Mouse (Mus musculus): ENCODE results near the gene Gm20503.
A peak's percentile ranks its signal among the peaks of the same experiment; 100 is the strongest.

The Gm20503 gene

GRCm38 (mm10) chr4:59002948-59003805 lies at the start of gene Gm20503:
Gene Gm20503 (plus strand): TSS chr4:59003210.
- DNase-seq (ENCODE audit: low spot score) = peak; percentile 93

DNA sequence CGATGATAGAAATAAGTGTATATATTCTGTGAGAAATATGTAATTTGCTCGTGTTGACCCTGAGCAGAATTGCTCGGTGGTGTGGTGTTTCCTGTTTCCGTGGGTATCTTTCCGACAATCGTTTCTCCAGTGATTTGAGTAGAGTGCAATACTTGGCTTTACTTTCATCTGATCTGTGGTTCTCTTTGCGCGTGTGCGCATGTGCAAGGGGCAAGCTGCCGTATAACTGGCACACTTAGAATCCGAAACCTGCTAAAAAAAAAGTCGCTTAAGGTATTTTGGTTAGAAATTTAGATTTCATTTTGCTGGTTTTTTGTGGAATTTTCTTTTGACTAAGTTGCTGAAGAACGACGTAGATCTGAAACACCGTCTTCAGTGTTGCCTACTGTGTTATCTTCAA lies 41.3 kb upstream of the Gm20503 start:
- DNase-seq (ENCODE audit: low spot score) = no peak

DNA sequence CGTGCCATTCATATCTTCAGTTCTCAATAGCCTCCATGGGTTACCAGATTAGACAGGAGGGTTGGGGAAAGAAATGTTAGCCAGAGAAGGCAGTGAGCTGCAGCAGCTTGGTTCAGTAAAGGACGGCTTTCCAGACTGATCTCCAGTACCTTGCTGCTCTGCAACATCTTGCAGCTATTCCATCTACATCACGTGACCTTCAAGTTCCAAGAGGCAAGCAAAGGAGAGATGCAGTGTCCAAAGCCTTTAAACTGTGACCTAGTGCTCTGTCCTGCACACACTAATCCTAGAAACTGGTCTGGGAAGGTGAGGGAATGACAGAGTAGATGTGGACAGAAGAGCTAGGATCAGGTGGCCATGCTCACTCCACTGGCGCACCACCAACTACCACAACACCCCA lies 39.7 kb upstream of the Gm20503 start:
- DNase-seq (ENCODE audit: low spot score) = no peak

GRCm38 (mm10) chr4:58965136-58965535 lies 37.9 kb upstream of the Gm20503 start:
- no peak for DNase-seq (ENCODE audit: low spot score)

DNA sequence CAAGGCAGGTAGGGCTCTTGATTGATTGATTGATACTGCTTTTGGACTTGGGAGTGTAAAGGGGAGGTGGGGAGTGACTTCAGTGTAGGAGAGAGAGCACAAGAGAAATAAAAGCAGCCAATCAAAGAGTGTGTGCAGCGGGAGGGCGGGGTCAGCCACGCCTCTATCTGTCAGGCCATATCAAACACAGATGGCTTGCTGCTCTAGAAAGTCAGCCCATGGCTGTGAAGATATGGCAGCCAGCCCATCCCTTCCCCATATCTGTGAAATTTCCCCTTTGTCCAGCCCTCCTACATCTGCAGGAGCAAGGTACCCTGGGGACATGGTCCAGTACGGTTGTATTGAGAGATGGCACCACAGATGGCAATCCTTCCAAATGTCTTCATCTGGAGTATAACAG lies 32.3 kb upstream of the Gm20503 start:
- no peak for DNase-seq (ENCODE audit: low spot score)

DNA sequence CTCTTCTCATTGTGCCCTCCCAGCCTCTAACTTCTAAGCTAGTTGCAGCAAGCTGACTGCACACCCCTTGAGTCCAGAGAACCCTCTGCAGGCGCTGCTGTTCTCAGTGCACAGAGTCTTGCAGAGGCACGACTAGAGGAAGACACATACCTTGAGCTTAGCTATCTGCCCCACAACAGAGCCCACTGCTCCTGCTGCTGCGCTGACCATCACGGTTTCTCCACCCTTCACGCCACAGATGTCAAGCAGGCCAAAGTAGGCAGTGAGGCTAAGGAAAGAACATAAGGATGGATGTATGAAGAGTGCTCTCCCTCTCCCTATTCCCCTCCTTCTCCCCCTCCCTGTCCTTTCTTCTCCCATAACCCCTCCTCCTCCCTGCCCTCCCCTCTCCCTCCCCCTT lies 27.3 kb upstream of the Gm20503 start:
- DNase-seq (ENCODE audit: low spot score) = no peak

- DNase-seq (ENCODE audit: low spot score) = no peak
Measured at GRCm38 (mm10) chr4:58981421-58981820, 21.6 kb upstream of the Gm20503 start.

GRCm38 (mm10) chr4:58982806-58983205 lies 20.2 kb upstream of the Gm20503 start:
- no peak for DNase-seq (ENCODE audit: low spot score)

DNA sequence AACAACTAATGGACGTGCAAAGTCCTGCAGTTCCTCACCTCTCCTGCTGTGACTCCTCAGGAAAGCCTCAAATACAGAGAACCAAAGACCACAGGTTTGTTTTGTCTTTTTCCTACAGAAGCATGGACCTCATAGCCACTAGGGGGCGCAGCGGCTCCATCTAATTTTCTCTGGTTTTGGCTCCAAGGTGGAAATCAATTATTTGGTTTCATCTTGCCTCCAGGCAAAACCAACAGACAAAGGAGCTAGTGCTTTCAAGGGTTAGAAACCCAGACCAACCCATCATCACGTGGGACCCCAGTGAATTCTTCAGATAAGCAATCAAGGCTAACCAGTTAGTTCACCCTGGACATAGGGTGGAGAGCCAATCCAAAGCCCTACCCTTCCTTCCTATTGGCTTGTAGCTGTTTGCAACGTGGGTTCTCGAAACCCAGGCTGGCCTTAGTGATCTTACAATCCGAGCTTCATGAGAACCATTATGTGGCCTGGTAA lies 17.8 kb upstream of the Gm20503 start:
- DNase-seq (ENCODE audit: low spot score) = peak; percentile 85

DNA sequence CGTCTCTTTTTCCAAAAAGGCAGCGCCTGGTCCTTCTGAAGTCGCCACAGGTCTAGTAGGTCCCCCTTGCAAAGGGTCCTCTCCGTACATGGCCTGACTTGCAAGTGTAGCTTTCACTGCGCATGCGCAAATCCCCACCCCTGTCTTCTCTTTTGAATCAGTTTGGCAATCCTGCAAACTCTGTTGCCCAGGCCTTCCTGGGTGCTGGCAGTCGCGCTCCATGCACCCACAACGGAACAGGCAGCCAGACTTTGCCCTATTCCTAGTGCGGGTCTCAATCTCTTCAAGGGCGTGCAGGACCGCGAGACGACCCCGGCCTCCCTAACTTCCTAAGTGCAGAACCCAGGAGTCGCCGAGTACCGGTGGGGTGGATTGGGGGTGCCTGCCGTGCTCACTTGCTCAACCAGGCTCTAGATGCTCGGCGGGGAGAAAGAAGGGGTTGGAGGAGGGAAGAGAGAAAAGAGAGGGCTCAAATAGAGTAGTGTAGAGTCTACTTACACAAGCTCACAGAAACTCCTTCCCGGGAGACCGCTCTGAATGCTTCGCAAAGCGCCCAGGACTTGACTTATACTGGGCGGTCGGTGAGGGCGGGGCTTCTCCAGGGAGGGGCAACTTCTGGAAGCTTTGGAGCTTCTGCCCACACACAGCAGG lies 16.3 kb upstream of the Gm20503 start, which contains the start of gene Ptgr1:
Gene Ptgr1 (minus strand): TSS at position 580 of the 651 bp plus-strand sequence.
- peak; percentile 74 for DNase-seq (ENCODE audit: low spot score)

DNA sequence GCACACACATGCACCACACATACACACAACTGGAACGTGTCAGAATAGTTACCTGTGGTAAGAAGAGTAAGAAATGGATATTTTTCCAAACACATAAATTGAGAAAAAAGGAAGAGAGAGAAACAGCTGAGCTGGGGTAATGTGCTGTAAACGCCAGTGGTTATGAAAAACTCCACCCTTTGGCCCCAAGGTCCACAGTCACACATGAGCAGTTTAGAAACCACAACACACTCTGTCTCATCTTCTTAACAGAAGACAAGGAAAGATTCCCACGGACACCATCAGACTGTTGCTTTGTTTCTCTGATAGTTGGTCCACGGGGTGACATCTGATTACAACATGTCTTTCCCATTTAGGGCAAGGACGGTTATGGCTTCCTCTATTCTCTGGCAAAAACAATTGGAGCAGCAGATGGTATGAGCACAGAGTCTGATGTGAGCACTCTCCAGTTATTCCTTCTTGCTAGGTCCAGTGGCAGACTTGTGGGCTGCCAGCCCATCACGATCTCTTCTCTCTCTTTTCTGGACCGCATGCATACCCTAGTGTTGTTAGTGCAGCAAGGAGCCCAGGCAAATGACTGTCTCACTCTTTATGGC lies 13.6 kb upstream of the Gm20503 start:
- DNase-seq (ENCODE audit: low spot score) = no peak

GRCm38 (mm10) chr4:58990609-58991434 lies 12.2 kb upstream of the Gm20503 start:
- DNase-seq (ENCODE audit: low spot score) = no peak

DNA sequence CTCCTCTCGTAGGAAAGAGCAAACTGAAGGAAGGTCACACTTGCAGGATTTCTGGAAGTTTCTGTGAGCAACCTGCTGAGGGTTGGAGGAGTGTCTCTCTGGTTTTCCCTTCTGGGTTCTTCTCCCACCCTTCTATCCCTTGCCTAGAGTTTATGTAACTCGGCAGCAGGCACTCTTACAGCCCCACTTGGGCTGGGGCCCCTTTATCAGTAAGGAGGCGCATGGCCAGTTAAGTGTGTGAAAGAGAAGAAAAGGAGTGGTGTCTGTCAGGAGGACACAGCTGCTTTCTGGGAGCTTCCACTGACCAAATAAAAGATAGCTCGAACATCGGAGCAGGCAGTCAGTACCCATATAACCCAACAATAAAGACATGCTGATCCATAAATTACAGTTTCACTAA lies 10.8 kb upstream of the Gm20503 start:
- DNase-seq (ENCODE audit: low spot score) = no peak

DNA sequence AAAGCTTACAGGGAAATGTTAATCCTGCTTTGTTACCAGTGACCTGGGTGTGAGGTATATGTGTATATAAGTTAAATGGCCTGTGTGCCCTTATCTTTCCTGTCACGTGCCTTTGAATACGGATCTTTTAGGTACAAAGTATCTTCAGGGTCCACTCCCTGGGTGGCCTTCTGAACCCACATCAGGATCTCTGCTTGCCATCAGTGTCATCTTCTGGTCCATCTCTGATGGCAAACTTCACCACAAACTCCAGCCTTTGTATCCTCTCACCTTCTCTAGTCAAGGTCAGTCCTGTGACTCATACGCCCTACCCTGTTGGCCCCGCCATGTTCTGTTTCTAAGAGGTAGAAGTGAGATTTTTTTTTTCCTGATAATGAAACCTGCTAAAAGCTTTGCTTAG lies 8.2 kb upstream of the Gm20503 start, which contains the start of gene Dnajc25:
Gene Dnajc25 (plus strand): TSS at position 301 of the 400 bp plus-strand sequence.
- no peak for DNase-seq (ENCODE audit: low spot score)

DNA sequence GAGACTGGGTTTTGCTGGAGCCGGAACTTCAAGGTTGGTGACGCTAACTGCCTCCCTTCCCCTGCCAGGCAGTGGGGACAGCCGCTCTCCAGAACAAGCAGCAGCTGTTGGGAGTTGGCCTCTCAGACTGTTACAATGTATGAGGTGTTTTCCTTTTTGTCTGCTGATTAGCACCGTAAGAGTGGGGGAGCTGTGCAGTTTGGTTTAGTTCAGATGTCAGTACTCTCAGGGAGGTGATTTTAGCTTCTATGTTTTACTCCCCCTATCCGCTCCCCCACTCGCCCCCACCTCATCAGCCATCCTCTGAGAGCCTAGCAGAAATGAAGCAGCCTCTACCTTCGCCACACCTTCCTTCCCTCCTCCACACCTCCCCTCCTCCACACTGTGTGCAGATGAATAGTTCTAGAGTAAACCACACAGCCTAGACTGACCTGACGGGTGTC lies 7.7 kb upstream of the Gm20503 start:
- DNase-seq (ENCODE audit: low spot score) = no peak

DNA sequence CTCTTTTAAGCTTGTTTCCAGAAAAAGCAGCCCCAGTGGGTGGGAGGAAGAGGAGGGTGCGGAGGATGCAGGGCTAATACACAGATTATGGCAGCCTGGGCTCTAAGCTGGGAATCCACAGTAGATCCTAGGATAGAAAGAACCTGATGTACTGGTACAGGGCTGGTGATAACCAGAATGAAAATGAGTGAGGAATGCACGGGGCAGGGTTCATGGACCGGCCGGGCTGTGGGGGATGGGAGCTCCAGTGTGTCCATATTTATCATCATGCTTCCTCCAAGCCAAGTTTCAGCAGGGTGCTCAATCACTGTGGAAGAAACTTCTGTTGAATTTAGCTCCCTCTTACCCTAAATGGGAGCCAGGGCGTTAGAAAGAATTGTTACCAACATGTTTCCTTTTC lies 5.9 kb upstream of the Gm20503 start:
- no peak for DNase-seq (ENCODE audit: low spot score)

DNA sequence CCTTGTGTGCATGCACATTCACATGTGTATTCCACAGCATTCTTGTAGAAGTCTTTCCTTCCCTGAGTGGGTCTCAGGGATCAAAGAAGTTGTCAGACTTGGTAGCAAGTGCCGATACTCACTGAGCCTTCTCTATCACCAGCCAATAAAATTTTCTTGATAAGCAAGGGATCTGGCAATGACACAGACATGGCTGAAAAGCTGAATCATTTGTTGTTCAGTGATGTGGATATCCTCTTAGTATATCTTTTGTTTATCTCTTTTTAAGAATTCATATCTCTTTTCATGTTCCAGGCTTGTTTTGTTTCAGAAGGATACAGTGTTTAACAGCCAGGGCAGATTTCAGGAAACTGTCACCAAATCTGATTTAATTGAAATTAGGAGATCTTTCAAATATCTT lies 4.3 kb upstream of the Gm20503 start:
- DNase-seq (ENCODE audit: low spot score) = no peak

DNA sequence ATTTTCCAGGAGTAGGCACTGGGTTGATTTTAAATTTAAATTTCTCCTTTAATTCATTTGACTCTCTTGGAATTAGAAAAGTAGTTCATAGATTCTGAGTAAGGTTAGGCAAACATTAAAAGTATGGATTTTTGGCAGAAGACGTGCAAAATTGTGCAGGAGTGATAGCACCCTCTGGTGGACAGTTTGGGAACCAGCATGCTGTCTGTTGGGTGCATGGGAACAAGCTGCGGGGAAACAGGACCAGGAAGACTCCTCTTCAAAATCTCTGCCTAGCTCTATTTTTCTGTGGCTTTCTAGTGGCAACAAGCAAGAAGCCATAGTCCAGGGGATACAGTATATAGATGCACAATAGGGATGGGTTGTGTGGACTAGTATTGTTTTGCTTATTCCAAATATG lies 3.3 kb upstream of the Gm20503 start:
- DNase-seq (ENCODE audit: low spot score) = peak; percentile 64

DNA sequence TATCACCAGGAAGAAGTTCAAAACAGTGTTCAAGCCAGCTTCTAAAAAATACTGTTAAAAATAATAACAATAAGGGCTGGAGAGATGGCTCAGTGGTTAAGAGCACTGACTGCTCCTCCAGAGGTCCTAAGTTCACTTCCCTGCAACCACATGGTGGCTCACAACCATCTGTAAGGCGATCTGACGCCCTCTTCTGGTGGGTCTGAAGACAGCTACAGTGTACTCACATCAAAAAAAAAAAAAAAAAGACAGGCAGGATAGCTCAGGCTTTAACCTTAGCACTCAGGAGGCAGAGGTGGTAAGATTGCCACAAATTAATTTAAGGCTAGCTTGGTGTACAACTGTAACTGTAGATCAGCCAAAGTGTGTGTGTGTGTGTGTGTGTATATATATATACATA lies 2.4 kb upstream of the Gm20503 start:
- peak; percentile 72 for DNase-seq (ENCODE audit: low spot score)

DNA sequence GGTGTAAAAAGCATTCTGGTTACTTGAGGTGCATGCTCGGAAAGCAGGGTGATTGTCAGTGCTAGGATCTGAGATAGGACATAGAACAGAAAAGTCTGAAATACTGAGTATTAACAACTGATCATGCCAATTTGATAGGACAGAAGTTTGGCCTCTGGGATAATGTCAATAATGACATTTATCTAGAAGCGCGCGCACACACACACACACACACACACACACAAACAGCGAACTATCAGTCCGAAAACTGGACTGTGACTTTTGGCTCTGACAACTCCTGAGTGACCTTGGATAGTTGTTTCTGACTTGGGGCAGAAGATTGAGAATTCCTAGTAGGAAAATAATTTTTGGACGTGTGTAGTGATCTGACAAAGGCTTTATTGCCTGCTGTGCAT lies 793 bp downstream of the Gm20503 start:
- no peak for DNase-seq (ENCODE audit: low spot score)

DNA sequence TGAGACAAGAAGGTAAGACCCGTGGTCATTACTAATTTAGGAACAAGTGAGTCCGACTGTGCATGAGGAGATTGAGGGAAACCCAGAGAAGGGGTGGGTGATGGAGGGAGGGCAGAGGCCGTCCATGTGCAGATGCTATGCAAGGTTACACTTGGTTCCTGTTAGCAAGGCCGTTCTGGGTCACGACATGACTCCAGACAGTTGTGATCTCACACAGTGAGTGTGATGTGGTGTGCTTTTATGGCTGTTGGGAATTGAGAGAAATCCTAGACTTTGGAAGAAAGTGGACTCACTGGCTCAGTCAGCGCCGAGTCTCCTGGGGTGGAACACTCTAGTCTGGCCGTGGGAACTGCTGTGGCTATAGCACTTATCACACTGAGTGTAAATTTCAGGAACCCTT lies 3.2 kb downstream of the Gm20503 start:
- no peak for DNase-seq (ENCODE audit: low spot score)

DNA sequence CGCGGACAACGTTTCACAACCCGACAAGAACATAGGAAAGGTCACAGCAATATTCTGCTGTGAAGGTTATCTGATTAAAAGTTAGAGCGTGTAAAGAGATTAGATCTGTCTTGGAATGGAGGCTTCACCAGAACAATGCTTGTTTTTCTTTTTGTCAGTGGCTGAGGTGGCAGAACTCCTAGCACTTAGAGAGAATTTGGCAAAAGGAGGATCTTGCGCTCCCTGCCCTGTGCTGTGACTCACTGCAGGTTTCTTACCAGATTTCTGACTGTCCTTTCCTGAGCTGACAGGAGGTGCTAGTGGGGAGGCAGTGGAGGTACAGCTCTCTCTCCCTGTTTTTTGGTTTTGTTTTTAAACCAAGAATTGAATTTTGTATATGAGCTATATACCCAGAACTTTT lies 4.0 kb downstream of the Gm20503 start:
- DNase-seq (ENCODE audit: low spot score) = no peak

Data from T-cell, adult 2 months (primary cell).